Mouse (Mus musculus) left cerebral cortex, postnatal 10 days (tissue): ENCODE results near the gene Eif5a. TPM values are rescaled to one million over a fixed set of nuclear protein-coding genes. Genes with fewer than 3 reads are reported as not detected.
A peak's percentile ranks its signal among the peaks of the same experiment; 100 is the strongest.

Source experiments
- DNase-seq, 2 experiments: peaks; one replicate each; pipeline ENCODE4 v3.0.0; 2021 to 2022; ENCODE audit warnings: low spot score in 2 of 2, mixed read lengths in 1 of 2; ENCODE audit errors: extremely low spot score in 1 of 2
- intact Hi-C: fragments of 180-260 bp; cut with DNase I; formaldehyde crosslinking; loops from one replicate; pipeline ENCODE4 v1.15.1; 2025
- total RNA-seq, 2 experiments: library from RNA; stranded (reverse); gene quantifications; 2 replicates each; pipeline ENCODE4 v1.2.3; 2021

Gene Eif5a
- total RNA-seq, 2 experiments from 2014 or later: 525 to 535 TPM

DNA sequence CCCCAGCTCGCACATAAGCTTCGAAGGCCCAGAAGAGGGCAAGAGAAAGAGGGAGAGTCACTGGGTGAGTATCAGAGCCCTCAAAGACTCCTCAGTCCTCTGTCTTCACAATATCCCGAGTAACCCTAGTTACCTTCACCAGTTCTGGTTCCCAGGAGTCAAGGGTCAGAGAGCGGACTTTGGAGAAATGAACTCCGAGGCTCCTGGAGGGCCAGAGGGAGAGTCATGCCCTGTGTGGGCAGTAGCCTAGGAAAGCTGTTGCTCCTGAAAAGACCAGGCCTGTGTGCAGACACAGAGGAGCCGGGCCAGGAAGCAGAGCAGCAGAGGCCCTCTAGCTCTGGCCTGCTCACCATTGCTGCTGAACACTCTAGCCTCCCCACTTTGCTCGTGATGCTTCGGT, 37.1 kb downstream of the Eif5a start:
- DNase-seq: no peak
- intact Hi-C loops: no loop called here

DNA sequence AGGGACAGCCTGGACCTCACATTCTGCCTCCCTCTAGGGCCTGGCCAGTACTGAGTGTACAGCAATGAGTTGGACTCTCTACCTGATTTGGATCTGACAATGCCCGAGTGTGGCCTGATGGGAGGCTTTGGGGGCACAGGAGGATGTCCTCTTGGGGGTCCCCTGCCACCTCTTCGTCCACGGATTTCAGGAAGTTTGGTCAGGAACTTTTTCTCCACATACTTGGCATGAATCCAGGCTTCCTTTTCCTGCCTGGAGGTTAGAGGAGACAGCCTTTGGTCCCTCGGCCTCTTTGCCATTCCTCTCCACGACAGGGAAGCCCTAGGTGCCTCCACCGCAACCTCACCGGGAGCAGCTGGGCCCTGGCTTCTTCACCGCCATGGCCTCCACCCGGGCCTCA, 37.5 kb downstream of the Eif5a start:
- DNase-seq: no peak
- intact Hi-C loops: no loop called here

DNA sequence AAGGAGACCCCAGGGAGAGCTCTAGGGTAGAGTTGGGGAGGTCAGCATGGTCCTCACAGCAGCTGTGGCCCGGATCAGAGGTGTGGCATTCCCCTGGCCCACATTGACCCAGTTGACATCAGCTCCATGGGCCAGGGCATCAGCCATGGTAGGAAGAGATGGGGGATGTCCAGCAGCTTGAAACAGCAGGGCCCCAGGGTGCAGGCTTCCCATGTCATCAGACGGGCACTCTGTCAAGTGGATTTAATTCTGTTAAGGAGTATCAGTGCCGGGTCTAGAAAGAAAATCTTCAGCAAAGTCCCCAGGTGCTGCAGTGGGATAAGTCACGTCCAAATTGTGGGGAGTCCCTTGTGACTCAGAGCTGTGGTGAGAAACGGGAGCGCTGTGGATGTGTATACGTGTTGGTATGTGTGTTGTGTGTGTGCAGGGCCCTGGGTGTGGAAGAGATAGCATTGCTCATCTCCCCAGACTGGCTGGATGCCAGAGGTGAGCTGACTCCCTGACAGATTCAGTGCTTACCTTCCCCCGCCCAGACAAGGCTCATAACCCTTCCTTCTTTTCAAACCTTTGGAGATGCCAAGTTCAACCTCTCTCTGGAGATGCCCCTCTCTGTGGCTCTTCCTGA, 38.1 kb downstream of the Eif5a start:
- intact Hi-C loops: no loop called here
- DNase-seq: no peak

DNA sequence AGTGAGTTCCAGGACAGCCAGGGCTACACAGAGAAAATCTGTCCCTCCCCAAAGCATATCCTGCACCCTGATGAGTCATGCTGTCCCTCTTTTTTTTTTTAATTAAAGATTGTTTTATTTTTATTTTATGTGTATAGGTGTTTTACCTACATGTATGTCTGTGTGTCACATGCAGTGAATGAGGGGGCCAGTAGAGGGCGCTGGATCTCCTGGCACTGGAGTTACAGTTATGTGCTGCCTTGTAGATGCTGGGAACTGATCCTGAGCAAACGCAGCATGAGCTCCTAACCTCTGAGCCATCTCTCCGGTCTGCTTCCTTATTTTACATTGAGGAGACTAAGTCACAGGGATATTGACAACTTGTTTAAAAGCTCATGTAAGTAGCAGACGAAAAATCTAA, 38.7 kb downstream of the Eif5a start:
- DNase-seq: no peak
- intact Hi-C loops: no loop called here

DNA sequence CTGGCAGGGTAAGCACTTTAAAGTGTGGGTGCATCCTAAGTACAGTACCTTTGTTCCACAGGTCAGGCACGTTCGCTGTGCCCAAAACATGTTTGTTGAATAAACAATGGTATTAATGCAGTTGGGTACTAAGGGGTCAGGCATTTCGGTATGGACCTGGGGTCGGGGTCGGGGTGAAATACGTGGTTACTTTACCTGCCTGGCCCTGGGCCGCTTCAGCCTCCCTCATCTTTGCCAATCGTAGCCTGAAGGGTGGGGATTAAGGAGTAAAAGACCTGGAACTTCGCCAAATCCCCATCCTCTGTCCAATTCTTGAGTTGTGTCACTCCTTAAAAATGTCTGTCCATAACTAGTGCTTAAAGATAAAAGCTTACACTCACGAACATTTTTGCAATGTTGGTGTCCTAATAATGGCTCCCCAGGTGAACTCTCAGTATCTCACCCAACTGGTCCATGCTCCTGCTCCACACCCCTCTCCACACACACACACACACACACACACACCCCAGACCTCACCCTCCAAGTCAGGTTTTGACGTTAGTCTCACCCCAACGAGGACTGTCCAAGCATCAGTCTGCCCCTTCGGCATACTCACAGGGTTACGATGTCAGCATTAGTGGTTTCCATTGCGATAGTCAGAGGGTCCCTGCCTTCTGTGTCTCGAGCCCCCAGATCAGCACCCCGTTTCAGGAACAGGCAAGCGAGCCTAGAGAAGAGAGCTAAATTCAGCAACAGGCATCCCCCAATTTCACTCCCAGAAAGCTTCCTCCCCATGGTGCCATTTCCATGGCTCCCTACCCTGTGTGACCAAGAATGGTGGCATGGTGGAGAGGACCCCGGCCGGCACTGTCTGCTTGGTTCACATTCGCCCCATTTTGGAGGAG, 39.7 kb downstream of the Eif5a start:
- intact Hi-C loops: no loop called here
- DNase-seq: no peak

DNA sequence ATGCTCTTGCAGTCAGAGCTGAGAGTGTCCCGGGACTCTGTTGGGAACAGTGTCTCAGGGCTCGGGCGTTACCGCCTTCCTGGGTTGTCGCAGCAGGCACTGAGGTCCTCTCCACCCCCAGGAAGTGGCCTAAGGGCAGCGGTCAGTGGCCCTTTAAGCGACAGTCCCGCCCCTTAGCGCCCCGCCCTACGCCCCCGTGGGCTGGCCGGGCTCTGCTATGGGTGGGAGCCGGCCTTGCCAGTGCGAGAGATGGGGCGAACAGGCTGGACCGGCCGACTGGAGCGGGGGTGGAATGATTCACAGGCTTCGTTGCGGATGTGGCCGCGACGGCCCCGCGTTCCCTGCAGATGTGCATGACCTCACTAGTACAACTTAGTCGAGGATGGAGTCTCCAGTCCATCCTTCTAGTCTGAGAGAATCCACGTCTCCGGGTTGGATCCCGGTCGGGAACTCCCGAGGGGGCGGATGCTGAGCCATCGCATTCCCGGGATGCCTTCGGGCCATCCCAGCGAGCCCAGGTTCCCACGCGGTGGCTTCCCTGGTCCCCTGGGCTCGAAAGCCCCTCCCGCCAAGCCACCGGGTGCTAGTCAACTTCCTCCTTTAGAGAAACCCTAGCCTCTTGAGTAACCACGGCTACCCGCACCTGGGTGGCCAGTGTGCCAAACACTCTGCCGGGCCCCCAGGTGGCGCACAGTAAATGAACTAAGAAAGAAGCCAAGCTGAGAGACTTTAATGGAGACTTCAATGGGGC, 40.7 kb downstream of the Eif5a start, which contains the start of gene Kctd11:
TSS of gene Kctd11 (minus strand) at position 554 of the 751 bp plus-strand sequence.
- intact Hi-C loops: no loop called here
- DNase-seq: peak in 1 of 2 experiments; percentile 93

DNA sequence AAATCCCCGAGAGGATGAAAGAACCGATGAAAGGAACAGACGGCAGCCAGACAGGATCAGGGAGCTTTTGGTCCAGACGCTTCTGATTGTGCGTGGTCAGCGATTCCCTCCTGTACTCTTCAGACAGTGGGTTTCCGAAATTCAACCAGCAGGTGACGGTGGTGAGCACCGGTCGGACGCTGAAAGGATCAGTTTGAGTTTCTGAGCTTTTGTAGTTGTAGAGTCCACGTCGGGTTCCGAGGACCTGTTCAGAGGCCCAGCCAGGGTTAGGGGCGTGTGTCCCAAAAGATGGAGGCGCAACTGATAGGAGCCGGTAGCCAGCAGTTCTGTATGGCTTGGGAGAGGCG, 41.3 kb downstream of the Eif5a start:
- intact Hi-C loops: no loop called here
- peak in 1 of 2 experiments; percentile 82 for DNase-seq

DNA sequence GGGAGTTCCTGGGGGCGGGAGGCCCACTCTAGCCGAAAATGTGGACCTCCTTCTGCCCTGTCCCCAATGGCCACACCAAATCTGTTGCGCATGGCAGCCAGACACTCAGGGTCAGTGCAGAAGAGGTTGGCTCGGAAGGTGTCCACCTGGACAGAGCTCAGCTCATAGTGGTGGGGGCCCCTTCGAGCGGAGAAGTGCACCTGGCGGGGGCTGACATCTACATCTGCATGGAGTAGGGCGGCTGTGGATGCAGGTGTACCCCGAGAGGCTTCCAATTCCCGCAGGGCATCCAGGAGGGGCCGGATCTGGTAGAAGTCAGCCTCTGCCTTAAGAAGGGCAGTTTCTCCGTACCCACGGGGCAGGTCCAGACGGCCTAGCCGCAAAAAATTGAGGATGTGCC, 42.0 kb downstream of the Eif5a start:
- DNase-seq: no peak
- intact Hi-C loops: loop anchor here (5.0 kb wide), 1 partner anchor 77 kb away; the partner anchor contains the start of gene Fgf11

DNA sequence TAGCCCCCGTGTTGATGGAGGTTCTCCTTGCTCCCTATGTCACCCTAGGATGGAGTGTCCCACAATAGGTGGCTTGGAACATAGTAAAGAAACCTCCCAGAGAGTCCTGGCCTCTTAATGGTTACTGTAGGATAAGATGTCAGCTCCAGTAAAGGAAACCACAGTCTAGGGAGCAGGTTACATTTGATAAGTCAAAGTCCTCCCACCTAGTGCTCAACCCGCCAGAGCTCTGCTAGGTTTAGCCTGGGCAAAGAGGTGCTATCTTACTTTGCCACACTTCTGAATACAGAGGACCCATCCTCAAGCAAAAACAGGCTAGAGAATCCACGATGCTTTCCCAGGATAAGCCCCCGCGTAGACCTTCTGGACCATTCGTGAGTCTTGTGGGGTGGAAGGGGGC, 42.8 kb downstream of the Eif5a start:
- no peak for DNase-seq
- intact Hi-C loops: loop anchor here (5.0 kb wide), 1 partner anchor 77 kb away; the partner anchor contains the start of gene Fgf11

DNA sequence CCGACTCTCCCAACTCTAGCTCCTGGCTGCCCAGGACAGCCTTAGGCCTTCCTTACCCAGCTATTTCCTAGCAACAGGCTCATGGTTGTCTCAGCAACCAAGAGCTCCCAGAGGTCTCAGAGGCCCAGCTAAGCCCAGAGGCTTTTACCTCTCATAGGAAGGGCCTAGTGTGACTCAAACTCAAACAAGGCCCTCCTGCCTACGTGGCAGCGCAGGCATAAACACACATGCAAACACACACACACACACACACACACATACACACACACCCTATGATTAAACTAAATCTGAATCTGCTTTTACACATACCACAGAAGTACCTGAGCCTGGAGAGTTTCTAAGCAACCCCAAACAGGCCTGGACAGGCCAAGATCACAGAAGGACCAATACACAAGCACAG, 43.4 kb downstream of the Eif5a start:
- intact Hi-C loops: loop anchor here (5.0 kb wide), 1 partner anchor 76 kb away; the partner anchor contains the start of gene Fgf11
- DNase-seq: no peak

DNA sequence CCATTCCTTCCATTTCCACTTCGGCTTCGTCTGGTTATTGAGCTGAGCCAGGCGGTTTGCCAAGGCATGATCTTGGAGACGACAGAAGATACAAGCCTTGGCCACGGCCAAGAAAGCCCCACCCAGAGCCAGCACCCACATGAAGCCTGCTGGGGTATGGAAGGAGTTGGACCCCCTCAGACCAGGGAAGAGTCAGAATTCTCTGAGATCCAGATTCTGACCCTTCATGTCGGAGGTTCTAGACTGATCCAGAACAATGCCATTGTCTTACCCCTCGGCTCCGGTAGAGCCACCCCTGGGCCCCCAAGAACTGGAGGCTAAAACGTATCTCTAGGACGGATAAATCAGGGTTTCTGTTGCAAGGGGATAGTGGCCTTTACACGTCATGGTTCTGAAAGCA, 43.9 kb downstream of the Eif5a start, which contains the start of gene Tmem95:
TSS of gene Tmem95 (minus strand) at position 141 of the 400 bp plus-strand sequence.
- intact Hi-C loops: loop anchor here (5.0 kb wide), 1 partner anchor 76 kb away; the partner anchor contains the start of gene Fgf11
- DNase-seq: no peak

DNA sequence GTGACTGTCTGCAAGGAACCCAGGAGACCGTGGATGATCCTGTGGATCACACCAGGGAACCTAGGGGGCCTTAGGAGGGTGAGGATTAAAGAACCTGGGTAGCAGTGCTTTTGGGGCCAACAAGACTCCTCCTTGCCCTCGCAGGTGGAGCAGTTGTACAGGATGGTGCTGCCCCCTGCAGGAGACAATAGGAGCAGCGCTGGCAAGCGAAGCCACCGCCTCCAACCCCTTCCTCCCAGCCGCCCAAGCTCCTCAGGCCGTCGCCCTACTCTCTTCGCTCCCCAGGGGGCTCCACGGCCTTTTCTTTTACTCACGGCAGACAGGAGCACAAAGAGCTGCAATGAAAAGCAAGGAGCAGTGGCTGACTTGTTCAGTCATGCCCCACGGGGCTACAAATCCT, 44.9 kb downstream of the Eif5a start:
- peak; percentile 77 to 91 for DNase-seq
- intact Hi-C loops: loop anchor here (5.0 kb wide), 1 partner anchor 75 kb away; the partner anchor contains the start of gene Fgf11

DNA sequence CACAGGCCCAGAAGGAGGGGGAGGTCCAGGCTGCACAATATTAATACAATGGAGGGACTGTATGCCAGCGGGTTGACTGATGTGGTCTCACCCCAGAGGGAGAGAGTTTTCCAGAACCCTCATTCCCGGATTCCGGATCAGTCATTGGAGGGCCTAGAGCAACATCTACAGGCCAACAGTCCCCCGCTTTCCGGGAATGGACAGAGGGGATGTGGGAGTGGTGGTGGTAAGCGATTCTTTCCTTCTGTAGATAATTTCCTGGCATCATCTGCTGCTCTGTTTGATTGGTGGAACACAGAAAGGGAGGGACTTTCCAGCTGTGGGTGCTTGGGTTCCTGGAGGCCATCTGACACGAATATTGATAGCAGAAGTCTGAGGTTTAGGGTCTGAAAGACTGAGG, 45.6 kb downstream of the Eif5a start:
- intact Hi-C loops: loop anchor here (5.0 kb wide), 1 partner anchor 74 kb away; the partner anchor contains the start of gene Fgf11
- no peak for DNase-seq

DNA sequence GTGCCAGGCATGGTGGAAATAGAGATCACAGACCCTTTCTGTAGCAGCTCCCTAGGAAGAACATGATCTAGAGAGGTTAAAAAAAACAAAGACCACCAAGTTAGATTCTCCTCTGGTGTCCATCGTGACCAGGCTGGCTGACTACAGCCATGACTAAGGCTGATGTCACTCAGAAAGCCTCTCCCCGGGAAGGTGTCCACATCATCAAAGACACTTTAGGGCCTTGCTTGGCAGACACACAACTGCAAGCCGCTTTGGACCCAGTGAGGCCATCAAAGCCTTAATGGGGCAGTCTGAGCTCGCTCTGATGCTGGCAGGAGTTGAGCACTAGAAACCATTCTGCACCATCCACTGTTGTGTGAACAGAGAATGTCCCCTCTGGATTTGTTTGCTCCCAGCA, 49.3 kb downstream of the Eif5a start:
- DNase-seq: no peak
- intact Hi-C loops: no loop called here

DNA sequence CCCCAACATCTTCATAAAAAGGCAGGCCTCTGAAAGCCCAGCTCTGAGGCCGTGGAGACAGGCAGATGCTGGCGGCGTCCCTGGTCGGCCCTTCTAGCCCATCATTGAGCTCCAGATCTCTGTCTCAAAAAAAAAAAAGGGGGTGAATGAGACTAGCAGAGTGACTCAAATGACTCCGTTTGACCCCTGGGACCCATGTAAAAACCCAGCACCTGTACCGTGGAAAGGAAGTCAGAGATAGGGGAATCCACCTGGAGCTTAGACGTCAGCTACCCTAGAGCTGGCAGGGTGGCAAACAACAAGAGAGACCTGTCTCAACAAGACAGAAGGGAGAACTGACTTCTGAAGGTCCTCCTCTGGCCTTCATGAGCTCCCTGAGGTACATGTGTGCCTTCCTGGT, 49.9 kb downstream of the Eif5a start:
- DNase-seq: no peak
- intact Hi-C loops: no loop called here

DNA sequence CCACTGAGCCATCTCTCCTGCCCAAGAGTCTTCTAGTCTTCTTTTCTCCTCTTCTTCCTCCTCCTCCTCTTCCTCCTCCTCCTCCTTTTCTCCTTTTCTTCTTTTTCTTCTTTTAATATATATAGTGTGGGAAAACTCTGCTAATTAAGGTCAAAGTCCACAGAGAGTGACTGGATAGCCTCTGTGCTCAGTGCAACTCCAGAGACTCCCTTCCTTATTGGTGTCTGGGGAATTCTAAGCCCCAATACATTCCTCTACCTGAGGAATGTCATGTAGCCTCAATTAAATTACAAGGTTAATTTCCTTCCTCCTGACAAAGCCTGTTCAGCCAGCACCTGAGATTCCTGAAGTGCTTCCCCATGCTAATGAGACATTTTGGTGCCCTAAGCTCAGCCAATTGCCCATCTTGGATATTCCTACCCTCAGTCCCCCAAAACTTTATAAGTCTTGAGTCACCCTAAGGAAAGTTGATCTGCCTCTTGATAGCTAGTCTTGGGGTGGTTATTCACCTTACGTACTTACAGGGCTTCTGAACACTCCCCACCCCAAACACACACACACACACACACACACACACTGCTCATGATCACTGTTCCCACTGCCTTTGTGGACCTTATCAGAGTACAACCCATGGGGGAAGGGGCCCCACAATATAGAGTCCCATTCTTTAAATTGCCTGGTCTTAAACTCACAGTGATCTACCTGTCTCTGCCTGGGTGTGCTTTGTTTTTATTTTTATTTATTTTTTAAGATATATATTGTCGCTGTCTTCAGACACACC, 51.3 kb downstream of the Eif5a start:
- intact Hi-C loops: no loop called here
- no peak for DNase-seq

DNA sequence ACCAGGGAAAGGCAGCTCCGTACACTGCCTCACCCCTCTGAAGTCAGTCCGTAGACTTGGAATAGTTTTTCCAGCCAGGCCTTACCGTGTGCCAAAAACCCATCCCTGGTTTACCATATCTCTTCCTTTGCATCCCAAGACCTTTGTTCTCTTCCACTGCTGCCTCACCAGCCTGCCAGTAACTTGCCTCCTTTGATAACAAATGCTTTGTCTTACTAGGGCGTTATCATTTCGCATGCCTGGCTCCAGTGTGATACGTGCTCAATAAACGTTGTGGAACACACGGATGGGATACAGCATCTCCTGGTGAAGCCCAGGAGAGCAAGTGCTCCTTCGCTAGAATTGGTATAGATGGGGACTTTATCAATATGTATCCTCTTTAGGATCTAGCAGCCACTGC, 54.4 kb downstream of the Eif5a start:
- intact Hi-C loops: no loop called here
- no peak for DNase-seq
